Mouse (Mus musculus) lung, postnatal 0 days (tissue): Measurements from ENCODE around the gene Tbc1d15. TPM values are rescaled to one million over a fixed set of nuclear protein-coding genes. Genes with fewer than 3 reads are reported as not detected.

Experiments used
- ATAC-seq: fragments of 200-750 bp; cut with Nextera tagmentation; 2 replicates; pipeline ENCODE4 v1.8.0; 2017; ENCODE audit warnings: moderate library complexity
- DNase-seq: peaks from one replicate; pipeline ENCODE4 v3.0.0-alpha.2; 2016; ENCODE audit warnings: low spot score
- H3K27ac ChIP-seq: fragments of 300-500 bp; sonication (generic); 2 replicates; pipeline ENCODE4 v1.5.1; 2014; ENCODE audit warnings: antibody characterized with exemption, mild to moderate bottlenecking, low read length, mixed read lengths
- H3K27me3 ChIP-seq: fragments of 300-500 bp; sonication (generic); replicated peaks from 2 replicates; pipeline ENCODE4 v1.6.1; 2014; ENCODE audit warnings: low read length, mixed read lengths; ENCODE audit not compliant: insufficient read depth
- H3K36me3 ChIP-seq: fragments of 300-500 bp; sonication (generic); 2 replicates; pipeline ENCODE4 v1.6.1; 2014; ENCODE audit warnings: low read length, mixed read lengths; ENCODE audit not compliant: insufficient read depth
- H3K4me1 ChIP-seq: fragments of 300-500 bp; sonication (generic); 2 replicates; pipeline ENCODE4 v1.6.1; 2014; ENCODE audit warnings: antibody characterized with exemption, low read depth, low read length, mixed read lengths; ENCODE audit not compliant: insufficient read depth
- H3K4me2 ChIP-seq: fragments of 300-500 bp; sonication (generic); replicated peaks from 2 replicates; pipeline ENCODE4 v1.6.1; 2014; ENCODE audit warnings: low read depth, mild to moderate bottlenecking, low read length, moderate library complexity, mixed read lengths
- H3K4me3 ChIP-seq: fragments of 300-500 bp; sonication (generic); 2 replicates; pipeline ENCODE4 v1.5.1; 2014; ENCODE audit warnings: low read depth, low read length
- H3K9ac ChIP-seq: fragments of 300-500 bp; sonication (generic); replicated peaks from 2 replicates; pipeline ENCODE4 v1.6.1; 2014; ENCODE audit warnings: low read depth, mild to moderate bottlenecking
- H3K9me3 ChIP-seq: fragments of 300-500 bp; sonication (generic); 2 replicates; pipeline ENCODE4 v1.6.1; 2016; ENCODE audit warnings: low read length, mixed read lengths
- CTCF ChIP-seq: IDR thresholded peaks from 2 replicates; pipeline ENCODE4 v1.5.1; 2016; ENCODE audit warnings: antibody characterized with exemption, mild to moderate bottlenecking
- EP300 ChIP-seq: IDR thresholded peaks from 2 replicates; pipeline ENCODE4 v1.6.1; 2016; ENCODE audit warnings: antibody characterized with exemption, mild to moderate bottlenecking, control low read depth
- WGBS: fragments of 180-500 bp; shearing (Covaris S2); extraction: QIAGEN DNeasy Blood & Tissue Kit; methylation state at CpG from one replicate; pipeline ENCODE4 v1.1.7; 2014; 5-methylcytosine and 5-hydroxymethylcytosine counted together
- polyA plus RNA-seq: library from polyadenylated mRNA; unstranded; fragments of >200 nt; fragmentation: Nextera tagmentation; extraction: Ambion mirVana; gene quantifications from 2 replicates; pipeline ENCODE4 v1.2.1, GENCODE M21; 2015

Gene Tbc1d15
- polyA plus RNA-seq, 1 experiment from 2014 or later: 47.9 TPM

DNA sequence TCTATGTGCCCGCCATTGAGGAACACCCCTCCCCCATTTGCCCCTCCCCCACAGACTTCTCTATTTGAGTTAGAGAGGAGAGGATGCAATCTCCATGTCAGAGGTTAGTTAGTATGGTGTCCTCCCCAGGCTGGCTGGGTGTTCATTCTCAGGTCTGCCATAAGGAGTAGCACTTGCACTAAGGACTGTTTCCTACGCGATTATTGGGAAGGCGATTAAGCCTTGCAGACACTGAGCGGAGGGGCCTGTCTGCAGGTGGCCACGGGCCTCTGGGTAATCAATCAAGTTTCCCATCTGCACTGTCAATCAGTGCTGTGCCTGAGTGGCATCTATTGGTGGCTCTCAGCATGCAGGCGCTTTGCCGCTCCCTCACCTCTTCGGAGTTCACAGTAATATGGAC, 81.9 kb downstream of the Tbc1d15 start:
- Histone ChIP-seq H3K4me2 (no peak overlapping the region), H3K9me3 (no peaks in the 10 kb centered on the region), H3K36me3 (no peaks in the 10 kb centered on the region), H3K9ac (no peak overlapping the region), H3K4me3 (no peak overlapping the region), H3K27me3 (no peaks in the 10 kb centered on the region), H3K27ac (no peak overlapping the region), H3K4me1 (no peaks in the 10 kb centered on the region)
- no peak for TF ChIP-seq CTCF
- DNase-seq (no peak), ATAC-seq (no peak)
- 25% methylated on average over 9 of the region's 9 CpGs for WGBS

DNA sequence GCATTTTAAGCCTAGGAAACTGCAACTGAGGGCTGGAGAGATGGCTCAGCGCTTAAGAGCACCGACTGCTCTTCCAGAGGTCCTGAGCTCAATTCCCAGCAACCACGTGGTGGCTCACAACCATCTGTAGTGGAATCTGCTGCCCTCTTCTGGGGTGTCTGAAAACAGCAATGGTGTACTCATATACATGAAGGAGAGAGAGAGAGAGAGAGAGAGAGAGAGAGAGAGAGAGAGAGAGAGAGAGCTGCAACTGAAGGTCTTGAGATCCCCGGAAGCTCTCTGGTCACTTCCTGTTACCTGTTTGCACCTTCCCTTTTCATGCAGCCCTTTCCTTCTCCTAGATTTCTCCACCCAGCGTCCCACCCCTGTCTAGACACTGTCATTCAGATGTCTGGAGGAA, 91.0 kb downstream of the Tbc1d15 start:
- Histone ChIP-seq H3K36me3 (no peaks in the 10 kb centered on the region), H3K4me3 (no peak overlapping the region), H3K9ac (no peak overlapping the region), H3K4me2 (no peak overlapping the region), H3K27ac (no peak overlapping the region), H3K9me3 (no peaks in the 10 kb centered on the region), H3K4me1 (no peaks in the 10 kb centered on the region), H3K27me3 (no peaks in the 10 kb centered on the region)
- no peak for DNase-seq
- 71% methylated on average over 5 of the region's 5 CpGs for WGBS
- no peak for ATAC-seq
- TF ChIP-seq CTCF (no peak), EP300 (no peak)

Other genes with a start within 250 kb of the Tbc1d15 start
- 0.05 and 0.08 TPM in 2 replicates for gene Tph2, start 66.4 kb downstream of the Tbc1d15 start, polyA plus RNA-seq
- gene Rab21, start 64.1 kb upstream of the Tbc1d15 start, polyA plus RNA-seq: 9.1 and 10.1 TPM in 2 replicates
- 26.0 and 31.1 TPM in 2 replicates for gene Tmem19, start 111.0 kb upstream of the Tbc1d15 start, polyA plus RNA-seq
- gene Thap2, start 133.0 kb upstream of the Tbc1d15 start, polyA plus RNA-seq: 16.2 and 17.4 TPM in 2 replicates
- 13.9 and 17.0 TPM in 2 replicates for gene Zfc3h1, start 133.5 kb upstream of the Tbc1d15 start, polyA plus RNA-seq